Mouse (Mus musculus): ENCODE results near the gene Zfp148. TPM values are rescaled to one million over a fixed set of nuclear protein-coding genes. Genes with fewer than 3 reads are reported as not detected.

The Zfp148 gene
- polyA plus RNA-seq, 1 experiment from 2014 or later: 54.2 TPM

DNA sequence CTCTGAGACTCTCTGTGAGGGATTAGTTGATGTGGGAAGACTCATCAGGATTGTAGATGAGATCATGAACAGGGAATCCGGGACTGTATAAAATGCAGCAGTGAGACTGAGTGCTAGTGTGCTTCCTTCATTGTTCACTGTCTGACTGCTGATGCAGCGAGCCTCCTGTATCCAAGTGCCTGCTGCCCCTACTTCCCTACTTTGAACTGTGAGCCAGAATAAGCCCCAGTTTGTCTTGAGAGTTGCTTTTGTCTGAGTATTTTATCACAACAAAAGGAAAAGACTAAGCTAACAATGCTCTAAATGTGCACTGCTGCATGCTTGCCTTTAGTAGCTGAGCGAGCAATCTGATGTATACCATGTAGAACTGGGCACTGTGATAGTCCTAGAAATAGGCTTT lies 47.7 kb downstream of the Zfp148 start:
- no peak for ATAC-seq (replicated peaks)
- Histone ChIP-seq H3K9me3 (no peaks in the 10 kb centered on the region), H3K27ac (peak overlapping the region; percentile 56), H3K36me3 (replicated peaks) (no peaks in the 10 kb centered on the region; the same call in 1 of the 2 replicates), H3K4me3 (no peak overlapping the region), H3K4me1 (no peaks in the 10 kb centered on the region), H3K9ac (no peak overlapping the region), H3K27me3 (replicated peaks) (no peaks in the 10 kb centered on the region), H3K4me2 (no peak overlapping the region)
- WGBS: 16% methylated on average over 3 of the region's 3 CpGs

DNA sequence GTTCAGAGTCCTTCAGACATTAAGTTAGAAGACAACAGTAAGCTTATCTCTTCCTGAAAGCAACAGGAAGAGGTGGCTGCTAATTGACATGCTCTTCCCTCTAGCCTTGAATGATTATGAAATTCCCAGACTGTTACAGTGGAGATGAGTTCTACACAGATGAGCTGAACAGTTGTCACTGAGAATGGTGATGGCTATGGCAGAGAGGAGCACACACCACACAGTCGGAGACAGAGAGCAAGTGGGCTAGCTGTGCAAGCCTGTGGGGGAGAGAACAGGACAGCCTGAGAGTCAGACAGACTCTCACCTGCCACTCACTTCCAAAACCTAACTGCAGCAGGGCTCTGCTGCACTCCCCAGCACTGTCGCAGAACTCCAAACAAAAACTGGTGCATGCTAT lies 51.0 kb downstream of the Zfp148 start:
- H3K27me3 ChIP-seq (replicated peaks): no peaks in the 10 kb centered on the region
- H3K27ac ChIP-seq: no peak overlapping the region
- ATAC-seq (replicated peaks): no peak
- WGBS: 94% methylated on average over 2 of the region's 2 CpGs
- no peak overlapping the region for H3K9ac ChIP-seq
- no peak overlapping the region for H3K4me2 ChIP-seq
- H3K9me3 ChIP-seq: no peaks in the 10 kb centered on the region
- peaks cover 3% of the 10 kb centered on the region; the same call in 1 of the 2 replicates for H3K36me3 ChIP-seq (replicated peaks)
- H3K4me1 ChIP-seq: no peaks in the 10 kb centered on the region
- no peak overlapping the region for H3K4me3 ChIP-seq

DNA sequence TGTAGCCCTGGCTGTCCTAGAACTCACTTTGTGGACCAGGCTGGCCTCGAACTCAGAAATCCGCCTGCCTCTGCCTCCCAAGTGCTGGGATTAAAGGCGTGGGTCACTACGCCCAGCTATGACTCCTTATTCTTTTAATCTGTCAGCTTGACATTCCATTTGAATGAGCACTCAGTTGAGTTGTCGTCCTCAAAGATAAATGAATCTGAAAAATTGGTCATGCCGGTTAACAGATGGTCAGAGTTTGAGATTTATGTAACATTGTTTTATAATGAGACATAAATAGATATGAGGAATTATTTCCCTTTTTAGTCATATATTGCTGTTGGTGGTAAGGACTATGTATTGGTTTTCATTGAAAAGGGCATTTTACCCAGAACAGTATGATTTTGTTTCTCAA lies 60.4 kb downstream of the Zfp148 start:
- Histone ChIP-seq H3K9me3 (no peaks in the 10 kb centered on the region), H3K9ac (no peak overlapping the region), H3K27ac (no peak overlapping the region), H3K4me3 (no peak overlapping the region), H3K4me2 (no peak overlapping the region), H3K36me3 (replicated peaks) (no peaks in the 10 kb centered on the region), H3K4me1 (no peaks in the 10 kb centered on the region), H3K27me3 (replicated peaks) (no peaks in the 10 kb centered on the region)
- no peak for ATAC-seq (replicated peaks)
- 95% methylated on average over 6 of the region's 6 CpGs for WGBS

DNA sequence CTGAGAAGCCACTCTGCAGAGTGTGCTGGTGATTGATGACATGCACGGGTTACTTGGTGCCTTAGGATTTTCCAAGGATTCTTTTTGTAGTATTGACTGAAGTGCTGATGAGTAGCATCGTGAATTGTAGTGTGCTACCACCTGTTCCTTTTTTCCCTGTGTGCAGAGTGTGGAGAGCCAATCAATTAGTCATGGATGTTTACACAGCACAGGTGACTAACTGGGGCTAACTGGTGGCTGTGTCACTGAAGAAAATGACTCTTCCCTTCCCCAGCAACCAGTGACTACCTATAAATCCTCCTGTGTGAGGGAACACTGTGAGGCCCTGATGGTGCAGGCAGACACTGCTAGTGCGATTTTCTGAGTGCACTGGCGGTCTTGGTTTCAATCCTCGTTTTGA lies 66.2 kb downstream of the Zfp148 start:
- Histone ChIP-seq H3K27me3 (replicated peaks) (no peaks in the 10 kb centered on the region), H3K9me3 (no peaks in the 10 kb centered on the region), H3K9ac (no peak overlapping the region), H3K4me2 (no peak overlapping the region), H3K4me1 (peaks cover 5% of the 10 kb centered on the region), H3K36me3 (replicated peaks) (no peaks in the 10 kb centered on the region), H3K4me3 (no peak overlapping the region), H3K27ac (peak overlapping the region; percentile 48; the same call in 1 of the 2 replicates)
- WGBS: 74% methylated on average over 5 of the region's 5 CpGs
- no peak for ATAC-seq (replicated peaks)

DNA sequence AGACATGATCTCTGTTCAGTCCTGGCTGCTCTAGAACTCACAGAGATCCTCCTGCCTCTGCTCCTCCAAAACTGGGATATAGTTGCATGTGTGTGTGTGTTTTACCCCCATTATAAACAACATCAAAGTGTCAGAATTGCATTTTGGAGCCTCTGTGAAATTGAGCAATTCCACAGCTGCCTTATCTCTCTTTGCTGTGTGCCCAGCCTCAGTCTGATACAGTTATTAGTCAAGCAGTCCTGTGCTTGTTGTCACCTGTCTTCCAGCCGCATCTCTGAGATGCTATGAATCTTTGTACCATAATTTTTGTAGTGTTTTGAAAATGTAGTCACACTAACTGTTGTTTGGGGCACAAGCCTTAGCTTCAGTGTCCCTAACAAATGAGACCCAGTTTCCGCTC lies 73.2 kb downstream of the Zfp148 start:
- Histone ChIP-seq H3K4me3 (no peak overlapping the region), H3K27ac (no peak overlapping the region), H3K9me3 (no peaks in the 10 kb centered on the region), H3K4me1 (no peaks in the 10 kb centered on the region), H3K27me3 (replicated peaks) (no peaks in the 10 kb centered on the region), H3K9ac (no peak overlapping the region), H3K4me2 (no peak overlapping the region), H3K36me3 (replicated peaks) (no peaks in the 10 kb centered on the region)
- 90% methylated on average over 2 of the region's 2 CpGs for WGBS
- ATAC-seq (replicated peaks): no peak

DNA sequence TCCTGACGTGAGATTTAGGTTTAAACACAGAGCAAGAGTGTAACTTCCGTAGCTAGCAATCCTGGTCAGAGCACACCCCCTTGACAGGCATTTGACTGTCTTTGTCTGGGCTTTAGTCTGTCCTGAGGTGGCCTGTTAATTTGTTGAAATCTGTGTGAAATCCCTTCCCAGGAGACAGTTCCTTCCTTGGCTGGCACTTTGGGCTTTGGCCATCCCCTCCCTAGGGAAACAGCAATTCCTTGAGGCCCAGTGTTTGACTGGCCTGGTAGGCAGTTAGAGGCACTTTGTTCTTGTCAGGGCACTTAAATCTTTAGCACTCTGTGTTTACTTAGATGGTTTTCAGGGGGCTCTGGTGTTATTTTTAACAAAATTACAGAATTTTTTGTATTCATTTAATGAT lies 73.7 kb downstream of the Zfp148 start:
- H3K27ac ChIP-seq: no peak overlapping the region
- H3K4me2 ChIP-seq: no peak overlapping the region
- 54% methylated on average over 2 of the region's 2 CpGs for WGBS

DNA sequence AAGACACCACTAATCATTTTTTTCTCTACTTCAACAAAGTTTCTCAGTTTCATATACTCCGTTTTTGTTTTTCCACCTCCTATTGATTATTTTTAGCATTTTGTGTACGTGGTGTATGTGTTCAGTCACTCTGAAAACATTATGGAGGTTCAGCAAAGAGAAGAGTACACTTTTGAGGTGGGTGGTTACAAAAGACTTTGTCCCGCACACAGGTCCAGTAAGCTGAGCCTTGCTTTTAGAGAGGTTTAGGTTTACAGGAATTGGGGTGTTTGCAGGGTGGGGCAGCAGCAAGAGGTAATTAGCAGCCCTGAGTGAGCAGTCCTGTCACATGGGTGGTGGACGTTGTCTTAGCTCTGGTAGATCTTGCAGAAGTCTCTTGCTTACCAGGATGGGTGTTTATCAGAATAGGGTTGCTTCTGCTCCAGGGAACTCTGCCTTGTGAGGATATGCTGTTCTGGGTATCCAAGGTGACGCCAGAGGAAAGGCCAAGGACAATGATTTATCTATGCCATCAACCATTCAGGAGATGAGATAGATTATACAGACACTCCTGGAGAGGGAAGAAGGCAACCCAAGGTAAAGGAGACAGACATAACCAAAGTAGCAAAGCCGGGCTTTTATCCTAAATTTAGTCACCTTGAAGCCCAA lies 74.8 kb downstream of the Zfp148 start:
- H3K4me2 ChIP-seq: no peak overlapping the region
- ATAC-seq (replicated peaks): no peak
- no peak overlapping the region for H3K27ac ChIP-seq
- no peaks in the 10 kb centered on the region for H3K9me3 ChIP-seq
- H3K36me3 ChIP-seq (replicated peaks): no peaks in the 10 kb centered on the region
- WGBS: 89% methylated on average over 6 of the region's 6 CpGs
- H3K4me3 ChIP-seq: no peak overlapping the region
- H3K4me1 ChIP-seq: no peaks in the 10 kb centered on the region
- H3K9ac ChIP-seq: no peak overlapping the region
- no peaks in the 10 kb centered on the region for H3K27me3 ChIP-seq (replicated peaks)

More for the DNA sequence above, 73.7 kb downstream of the Zfp148 start:
- Histone ChIP-seq H3K9ac (no peak overlapping the region), H3K27me3 (replicated peaks) (no peaks in the 10 kb centered on the region), H3K4me3 (no peak overlapping the region), H3K36me3 (replicated peaks) (no peaks in the 10 kb centered on the region), H3K4me1 (no peaks in the 10 kb centered on the region), H3K9me3 (no peaks in the 10 kb centered on the region)
- no peak for ATAC-seq (replicated peaks)

DNA sequence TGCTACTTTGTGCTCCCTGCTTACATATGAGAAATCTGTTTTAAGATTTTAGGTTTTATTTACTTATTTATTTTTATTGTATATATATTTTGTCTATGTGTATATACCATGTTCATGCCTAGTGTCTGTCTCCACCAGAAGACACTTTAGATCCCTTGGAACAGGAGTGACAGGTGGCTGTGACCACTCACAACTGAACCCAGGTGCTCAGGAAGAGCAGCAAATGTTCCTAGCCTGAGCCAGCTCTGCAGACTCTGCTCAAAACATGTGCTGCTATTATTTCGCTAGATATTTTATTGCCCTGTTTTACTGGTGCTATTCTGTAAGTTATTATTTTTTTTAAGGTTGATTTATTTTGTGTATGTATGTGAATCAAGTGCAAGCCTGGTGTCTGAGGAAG lies 78.5 kb downstream of the Zfp148 start:
- Histone ChIP-seq H3K27ac (no peak overlapping the region), H3K36me3 (replicated peaks) (no peaks in the 10 kb centered on the region), H3K4me1 (peaks cover 5% of the 10 kb centered on the region; the same call in 1 of the 2 replicates), H3K4me3 (no peak overlapping the region), H3K27me3 (replicated peaks) (no peaks in the 10 kb centered on the region), H3K9me3 (no peaks in the 10 kb centered on the region), H3K9ac (no peak overlapping the region), H3K4me2 (no peak overlapping the region)
- WGBS: 96% methylated on average over 1 of the region's 1 CpGs
- no peak for ATAC-seq (replicated peaks)

DNA sequence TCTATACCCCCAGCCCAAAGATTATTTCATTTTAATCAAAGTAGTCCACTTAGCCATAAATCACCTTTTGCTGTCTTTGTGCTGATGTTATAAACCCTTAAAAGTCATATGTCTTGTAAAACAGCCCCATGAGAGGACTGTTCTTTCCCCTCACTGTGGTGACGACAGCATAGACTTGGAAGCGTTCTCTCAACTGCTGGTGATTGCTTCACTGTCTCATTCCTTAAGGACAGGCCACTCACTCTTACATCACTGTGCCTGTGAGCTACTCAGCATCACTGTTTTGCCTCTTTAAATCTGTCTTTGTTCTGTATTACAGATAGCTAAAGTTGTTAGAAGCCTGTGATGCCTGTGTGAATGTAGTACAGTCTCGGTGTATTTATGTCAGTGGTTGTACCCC lies 80.8 kb downstream of the Zfp148 start:
- H3K27ac ChIP-seq: no peak overlapping the region
- no peak for ATAC-seq (replicated peaks)
- 88% methylated on average over 3 of the region's 3 CpGs for WGBS
- H3K27me3 ChIP-seq (replicated peaks): no peaks in the 10 kb centered on the region
- H3K9ac ChIP-seq: no peak overlapping the region
- peaks cover 15% of the 10 kb centered on the region for H3K4me1 ChIP-seq
- H3K4me2 ChIP-seq: no peak overlapping the region
- no peaks in the 10 kb centered on the region for H3K9me3 ChIP-seq
- H3K36me3 ChIP-seq (replicated peaks): no peaks in the 10 kb centered on the region
- no peak overlapping the region for H3K4me3 ChIP-seq

DNA sequence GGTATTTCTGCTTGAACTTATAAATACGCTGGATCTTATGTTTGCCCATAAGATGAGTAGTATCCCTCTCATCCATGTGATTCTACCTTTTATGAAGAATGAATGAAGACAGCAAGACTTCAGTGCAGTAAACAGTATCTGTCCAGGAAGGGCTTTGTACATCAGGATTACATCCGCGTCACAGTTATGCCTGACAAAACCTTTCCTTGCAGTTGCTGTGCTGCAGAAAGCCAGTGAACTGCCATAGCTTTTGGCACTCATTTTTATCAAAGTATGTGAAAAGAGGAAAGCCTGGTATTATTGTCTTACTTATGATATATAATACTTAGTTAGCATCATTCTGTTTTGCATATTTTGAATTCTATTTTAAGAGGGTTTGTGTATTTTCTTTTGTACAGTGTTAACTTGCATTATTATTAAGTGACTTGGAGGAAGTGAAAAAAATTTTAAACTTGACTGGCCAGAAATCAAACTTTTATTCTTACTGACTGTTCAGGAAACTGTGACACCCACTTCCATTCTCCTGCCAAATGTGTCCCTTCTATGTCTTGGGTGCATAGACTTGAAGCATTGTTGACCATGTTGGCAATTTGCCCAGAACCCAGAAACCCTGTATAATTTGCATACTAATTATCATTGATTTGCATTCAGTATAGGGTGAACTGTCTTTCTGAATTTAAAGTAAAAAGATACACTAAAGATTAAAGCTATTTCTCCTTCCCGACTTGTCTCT lies 84.0 kb downstream of the Zfp148 start:
- ATAC-seq (replicated peaks): no peak
- Histone ChIP-seq H3K9ac (no peak overlapping the region), H3K4me2 (no peak overlapping the region), H3K9me3 (no peaks in the 10 kb centered on the region), H3K27me3 (replicated peaks) (no peaks in the 10 kb centered on the region), H3K4me1 (peaks cover 15% of the 10 kb centered on the region), H3K4me3 (no peak overlapping the region), H3K36me3 (replicated peaks) (peaks cover 3% of the 10 kb centered on the region; the same call in 1 of the 2 replicates), H3K27ac (peak overlapping the region; percentile 31)
- WGBS: 53% methylated on average over 4 of the region's 4 CpGs

DNA sequence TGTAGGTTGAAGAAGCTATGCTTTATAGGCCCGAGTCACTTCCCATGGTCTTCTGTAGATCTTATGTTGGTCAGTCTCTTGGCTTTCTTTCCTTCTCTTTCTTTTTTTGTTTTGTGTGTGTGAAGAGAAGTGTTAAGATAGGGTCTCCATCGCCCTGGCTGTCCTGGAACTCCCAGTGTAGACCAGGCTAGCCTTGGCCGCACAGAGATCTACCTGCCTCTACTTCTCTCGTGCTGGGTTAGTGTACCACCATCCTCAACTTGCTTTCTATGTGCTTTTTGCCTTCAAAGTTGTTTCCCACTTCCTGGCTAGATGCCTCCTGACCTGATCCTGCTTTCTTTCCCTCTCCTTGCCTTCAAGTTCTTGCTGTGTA lies 84.6 kb downstream of the Zfp148 start:
- H3K27ac ChIP-seq: peak overlapping the region; percentile 31; the same call in 1 of the 2 replicates
- peaks cover 3% of the 10 kb centered on the region; the same call in 1 of the 2 replicates for H3K36me3 ChIP-seq (replicated peaks)
- H3K4me3 ChIP-seq: no peak overlapping the region
- no peaks in the 10 kb centered on the region for H3K27me3 ChIP-seq (replicated peaks)
- WGBS: 69% methylated on average over 4 of the region's 4 CpGs
- H3K9me3 ChIP-seq: no peaks in the 10 kb centered on the region
- no peak overlapping the region for H3K9ac ChIP-seq
- ATAC-seq (replicated peaks): no peak
- no peak overlapping the region for H3K4me2 ChIP-seq
- H3K4me1 ChIP-seq: peaks cover 15% of the 10 kb centered on the region

DNA sequence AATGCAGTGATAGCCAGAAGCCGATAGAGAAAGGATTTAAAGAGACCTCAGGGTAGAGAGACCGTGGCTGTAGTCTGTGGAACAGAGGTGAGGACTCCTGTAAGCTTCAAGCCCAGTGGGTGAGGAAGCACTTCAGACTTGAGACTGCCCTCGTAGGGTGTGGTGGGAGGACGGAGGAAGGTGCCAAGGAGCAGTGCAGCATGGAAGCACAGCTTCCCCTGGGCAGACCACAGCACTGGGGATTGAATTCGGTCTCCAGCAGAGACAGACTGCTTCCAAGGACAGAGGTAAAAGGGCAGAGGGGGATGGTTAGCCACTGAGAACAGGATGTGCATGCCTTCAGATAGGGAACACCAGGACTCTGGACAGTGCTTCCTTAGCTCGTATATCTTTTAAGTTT lies 86.8 kb downstream of the Zfp148 start:
- Histone ChIP-seq H3K4me3 (no peak overlapping the region), H3K9ac (no peak overlapping the region), H3K4me1 (peaks cover 15% of the 10 kb centered on the region), H3K27me3 (replicated peaks) (no peaks in the 10 kb centered on the region), H3K27ac (no peak overlapping the region), H3K4me2 (no peak overlapping the region), H3K36me3 (replicated peaks) (peaks cover 3% of the 10 kb centered on the region; the same call in 1 of the 2 replicates), H3K9me3 (no peaks in the 10 kb centered on the region)
- no peak for ATAC-seq (replicated peaks)
- WGBS: 69% methylated on average over 6 of the region's 6 CpGs

DNA sequence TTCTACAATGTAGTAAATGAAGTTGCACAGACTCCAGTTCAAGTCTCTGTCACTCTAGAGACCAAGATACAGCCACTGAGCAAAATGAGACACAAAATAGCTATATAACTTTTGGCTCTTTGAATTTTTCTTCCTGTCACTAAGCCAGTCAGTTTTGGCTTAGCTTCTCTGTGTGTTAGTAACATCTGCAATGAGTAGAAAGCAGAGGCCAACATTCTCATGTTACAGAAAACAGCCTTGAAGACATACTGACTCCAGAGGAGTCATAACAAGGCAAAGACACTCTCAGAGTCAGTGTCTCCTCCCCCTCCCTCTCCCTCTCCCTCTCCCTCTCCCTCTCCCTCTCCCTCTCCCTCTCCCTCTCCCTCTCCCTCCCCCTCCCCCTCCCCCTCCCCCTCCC lies 89.3 kb downstream of the Zfp148 start:
- Histone ChIP-seq H3K27me3 (replicated peaks) (no peaks in the 10 kb centered on the region), H3K4me3 (no peak overlapping the region), H3K36me3 (replicated peaks) (peaks cover 3% of the 10 kb centered on the region; the same call in 1 of the 2 replicates), H3K9ac (no peak overlapping the region), H3K9me3 (no peaks in the 10 kb centered on the region), H3K4me2 (no peak overlapping the region), H3K4me1 (peaks cover 6% of the 10 kb centered on the region), H3K27ac (no peak overlapping the region)
- ATAC-seq (replicated peaks): no peak

Measured in midbrain, embryonic 15.5 days (tissue).